Mouse (Mus musculus) embryonic fibroblast, embryonic 13.5 days (primary cell): ENCODE measurements around the gene Zfp704. TPM values are rescaled to one million over a fixed set of nuclear protein-coding genes. Genes with fewer than 3 reads are reported as not detected.

Experiments
- H3K27ac ChIP-seq: 2 replicates; pipeline ENCODE4 v1.5.1; 2012; ENCODE audit warnings: low read length, control low read depth, inconsistent platforms; ENCODE audit not compliant: insufficient read depth
- H3K4me1 ChIP-seq: 2 replicates; pipeline ENCODE4 v1.6.1; 2011; ENCODE audit warnings: low read length; ENCODE audit not compliant: control insufficient read depth, insufficient read depth
- H3K4me3 ChIP-seq: 2 replicates; pipeline ENCODE4 v1.5.1; 2011; ENCODE audit warnings: mild to moderate bottlenecking, control low read depth, low read length; ENCODE audit not compliant: insufficient read depth
- CTCF ChIP-seq: IDR thresholded peaks from 2 replicates; pipeline ENCODE4 v1.5.1; 2011; ENCODE audit warnings: mild to moderate bottlenecking, control low read depth, low read length, moderate library complexity, borderline replicate concordance; ENCODE audit not compliant: insufficient read depth
- POLR2A ChIP-seq: IDR thresholded peaks from 2 replicates; pipeline ENCODE4 v1.6.1; 2011; ENCODE audit warnings: low read depth, mild to moderate bottlenecking, control low read depth, low read length, moderate library complexity
- polyA plus RNA-seq: library from polyadenylated mRNA; stranded (reverse); fragments of >200 nt; gene quantifications from 2 replicates; pipeline ENCODE4 v1.2.4, GENCODE M21; 2011; ENCODE audit warnings: low read depth; ENCODE audit not compliant: missing spikeins, insufficient read length

Zfp704 gene
- polyA plus RNA-seq = 7.3 and 8.2 TPM in 2 replicates

DNA sequence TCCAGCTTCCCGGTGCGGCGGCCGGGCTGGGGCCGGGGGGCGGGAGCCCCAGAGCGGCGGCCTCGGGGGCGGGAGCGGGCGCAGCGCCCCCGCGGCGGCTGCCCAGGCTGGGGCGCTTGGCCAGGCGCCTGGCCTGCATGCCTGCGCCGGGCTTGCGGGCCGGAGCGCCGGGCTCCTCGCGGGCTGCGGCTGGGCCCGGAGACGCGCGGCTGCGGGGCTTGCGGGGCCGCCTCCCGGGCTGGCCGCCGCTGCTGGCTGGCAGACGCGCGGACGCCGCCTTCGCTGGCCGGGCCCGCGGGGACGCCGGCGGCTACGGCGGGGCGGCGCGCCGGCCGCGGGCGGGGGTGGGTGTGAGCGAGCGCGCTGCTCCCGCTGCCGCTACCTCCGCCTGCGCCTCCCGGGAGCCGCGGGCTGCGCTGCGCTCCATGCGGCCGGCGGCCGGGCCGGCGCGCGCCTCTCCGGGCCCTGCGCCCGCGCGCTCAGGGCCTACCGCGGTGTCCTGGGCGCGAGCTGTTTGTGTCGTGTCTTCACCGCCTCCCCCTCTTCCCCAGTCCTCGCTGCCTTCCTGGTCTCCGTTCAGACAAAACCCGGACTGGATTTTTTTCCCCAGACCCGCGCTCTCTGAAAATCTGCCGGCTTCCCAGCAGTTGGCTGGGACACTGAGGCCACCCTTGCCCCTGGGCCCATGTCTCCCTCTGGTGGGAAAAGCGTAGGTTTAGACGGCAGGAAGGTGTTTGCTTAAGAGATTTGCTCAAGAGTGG is at the start of gene Zfp704:
Gene Zfp704, minus strand, starts transcription at position 505 of the 761 bp plus-strand sequence.
- H3K27ac ChIP-seq = no peak within 1 kb of the TSS
- TF ChIP-seq CTCF (peak; percentile 71; the same call in 1 of the 2 replicates), POLR2A (peak; percentile 62)
- no peaks in the 10 kb centered on the region for H3K4me1 ChIP-seq
- H3K4me3 ChIP-seq = peak within 1 kb of the TSS; percentile 92

DNA sequence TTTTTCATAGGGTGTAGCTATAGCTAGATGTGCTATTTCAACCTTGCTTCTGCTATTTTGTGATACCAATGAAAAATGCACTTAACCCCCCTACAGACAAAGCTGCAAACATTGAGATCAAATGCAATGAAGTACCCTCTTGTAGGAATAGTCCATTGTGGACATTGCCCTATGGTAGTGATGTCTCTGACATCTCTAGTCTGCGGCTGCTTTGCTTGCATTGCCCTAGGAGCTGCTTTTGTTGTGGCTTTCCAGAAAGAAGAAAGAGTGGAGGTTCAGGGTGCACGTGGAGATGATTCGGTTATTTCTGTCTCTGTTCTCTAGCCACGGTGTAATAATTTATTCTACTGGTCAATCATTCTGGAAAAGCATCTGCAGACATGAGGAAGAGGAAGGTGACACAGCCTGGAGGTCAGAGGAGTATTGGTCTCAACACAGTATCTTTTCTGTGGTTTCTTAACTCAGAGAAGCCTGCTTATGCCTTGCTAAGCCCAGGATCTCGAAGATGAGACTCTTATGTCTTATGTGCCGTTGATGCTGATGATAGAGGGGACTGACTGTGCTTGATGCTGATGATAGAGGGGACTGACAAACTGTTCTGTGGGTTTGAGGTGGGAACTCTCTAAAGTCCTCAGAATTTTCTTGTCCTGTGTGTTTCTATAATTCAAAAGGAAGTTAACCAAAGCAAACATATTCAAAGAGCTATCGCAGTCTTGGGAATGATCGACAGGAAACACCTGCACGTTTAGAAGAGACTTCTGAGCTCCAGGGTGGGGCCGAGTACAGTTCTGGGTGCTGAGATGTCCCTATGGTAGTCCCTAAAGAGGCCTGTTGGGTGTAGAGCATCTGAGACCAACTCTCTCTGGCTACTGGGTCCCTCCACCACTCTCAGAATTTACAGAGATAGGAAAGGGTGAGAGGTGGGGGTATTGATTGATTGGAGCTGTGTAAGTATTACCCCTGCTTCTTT is 23.4 kb upstream of the Zfp704 start:
- H3K4me1 ChIP-seq = no peaks in the 10 kb centered on the region
- no peak overlapping the region for H3K27ac ChIP-seq
- TF ChIP-seq POLR2A = no peak
- H3K4me3 ChIP-seq = no peak overlapping the region

- no peak for TF ChIP-seq CTCF
- TF ChIP-seq POLR2A = no peak
These were observed 20.1 kb upstream of the Zfp704 start for GRCm38 (mm10) chr3:9629951-9630350.

GRCm38 (mm10) chr3:9628041-9628440 is 18.2 kb upstream of the Zfp704 start:
- Histone ChIP-seq H3K27ac (no peak overlapping the region), H3K4me1 (no peaks in the 10 kb centered on the region), H3K4me3 (no peak overlapping the region)
- TF ChIP-seq POLR2A (no peak), CTCF (no peak)

More at GRCm38 (mm10) chr3:9629951-9630350, 20.1 kb upstream of the Zfp704 start:
- Histone ChIP-seq H3K4me1 (no peaks in the 10 kb centered on the region), H3K27ac (no peak overlapping the region), H3K4me3 (no peak overlapping the region)

GRCm38 (mm10) chr3:9626149-9626548 is 16.3 kb upstream of the Zfp704 start:
- Histone ChIP-seq H3K27ac (no peak overlapping the region), H3K4me1 (no peaks in the 10 kb centered on the region), H3K4me3 (no peak overlapping the region)
- TF ChIP-seq POLR2A (no peak), CTCF (no peak)

GRCm38 (mm10) chr3:9620611-9621010 is 10.7 kb upstream of the Zfp704 start:
- TF ChIP-seq CTCF (no peak), POLR2A (no peak)
- H3K4me3 ChIP-seq = no peak overlapping the region
- H3K27ac ChIP-seq = no peak overlapping the region
- no peaks in the 10 kb centered on the region for H3K4me1 ChIP-seq

DNA sequence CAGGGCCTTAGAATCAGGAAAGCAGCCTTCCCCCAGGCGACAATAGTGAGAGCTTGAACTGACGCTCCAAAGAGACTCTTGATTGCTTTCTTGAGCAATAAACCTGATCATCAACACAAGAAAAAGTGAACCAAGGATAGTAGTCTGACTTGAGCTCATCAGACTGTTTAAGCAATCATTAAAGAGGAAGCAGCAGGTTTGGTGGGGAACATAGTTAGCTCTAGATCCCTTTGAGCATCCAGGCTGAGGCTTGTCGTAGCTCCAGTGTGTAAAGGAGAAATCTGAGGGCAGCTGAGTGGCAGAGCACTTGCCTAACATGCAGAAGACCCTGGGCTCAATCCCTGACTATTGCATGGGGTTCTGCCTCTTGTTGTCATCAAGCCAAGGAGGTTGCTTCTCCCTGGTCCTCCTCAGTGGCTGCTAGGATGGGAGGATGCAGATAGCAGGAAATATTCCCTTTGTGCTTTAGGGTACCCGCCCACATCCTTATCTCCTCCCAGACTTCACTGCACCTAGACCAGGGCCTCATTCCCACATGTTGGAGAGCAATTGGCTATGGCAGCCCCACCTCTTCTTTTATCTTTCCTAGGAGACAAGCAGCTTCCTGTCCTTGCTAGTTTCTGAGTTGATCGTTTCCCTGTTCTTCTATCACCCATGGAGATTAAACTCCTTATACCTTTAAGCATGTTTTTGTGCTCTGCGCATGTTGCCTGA is 9.8 kb upstream of the Zfp704 start:
- Histone ChIP-seq H3K4me1 (no peaks in the 10 kb centered on the region), H3K4me3 (no peak overlapping the region), H3K27ac (no peak overlapping the region)
- no peak for TF ChIP-seq CTCF
- TF ChIP-seq POLR2A = no peak

DNA sequence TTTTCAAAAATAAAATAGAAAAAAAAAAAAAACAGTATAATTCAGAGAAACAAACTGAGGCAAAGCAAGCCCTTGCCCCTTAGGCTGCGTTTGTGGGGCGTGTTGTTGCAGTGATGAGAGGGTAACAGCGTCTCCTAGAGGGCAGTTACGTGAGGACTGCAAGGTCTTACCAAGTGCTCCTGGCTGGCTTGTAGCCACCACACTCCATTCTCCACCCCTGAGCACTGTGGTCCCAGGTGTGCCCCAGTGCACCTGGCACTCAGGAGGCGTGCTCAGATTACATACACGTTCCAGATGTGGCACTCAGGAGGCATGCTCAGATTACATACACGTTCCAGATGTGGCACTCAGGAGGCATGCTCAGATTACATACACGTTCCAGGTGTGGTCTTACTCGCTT is 7.2 kb upstream of the Zfp704 start:
- Histone ChIP-seq H3K4me1 (no peaks in the 10 kb centered on the region), H3K4me3 (no peak overlapping the region), H3K27ac (no peak overlapping the region)
- no peak for TF ChIP-seq CTCF
- no peak for TF ChIP-seq POLR2A

DNA sequence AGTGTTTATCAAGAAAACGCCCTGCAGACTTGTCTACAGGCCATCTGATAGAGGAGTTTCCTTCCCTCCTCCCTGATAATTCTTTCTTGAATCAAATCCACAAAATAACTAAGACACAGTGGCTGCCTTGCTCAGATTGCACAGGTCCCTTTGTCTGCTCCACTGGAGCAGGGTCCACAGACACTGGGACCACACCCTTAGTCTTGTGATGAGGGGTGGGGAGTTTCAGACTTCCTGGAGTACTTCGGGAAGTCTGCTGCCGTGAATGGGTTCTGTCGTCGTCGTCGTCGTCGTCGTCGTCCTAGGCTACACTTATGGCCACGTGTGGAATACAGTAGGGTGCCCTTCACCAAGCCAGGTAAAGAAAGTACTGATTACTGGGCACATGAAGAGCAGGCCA is 4.8 kb upstream of the Zfp704 start:
- no peak overlapping the region for H3K4me3 ChIP-seq
- TF ChIP-seq CTCF (no peak), POLR2A (no peak)
- no peak overlapping the region for H3K27ac ChIP-seq
- H3K4me1 ChIP-seq = no peaks in the 10 kb centered on the region

DNA sequence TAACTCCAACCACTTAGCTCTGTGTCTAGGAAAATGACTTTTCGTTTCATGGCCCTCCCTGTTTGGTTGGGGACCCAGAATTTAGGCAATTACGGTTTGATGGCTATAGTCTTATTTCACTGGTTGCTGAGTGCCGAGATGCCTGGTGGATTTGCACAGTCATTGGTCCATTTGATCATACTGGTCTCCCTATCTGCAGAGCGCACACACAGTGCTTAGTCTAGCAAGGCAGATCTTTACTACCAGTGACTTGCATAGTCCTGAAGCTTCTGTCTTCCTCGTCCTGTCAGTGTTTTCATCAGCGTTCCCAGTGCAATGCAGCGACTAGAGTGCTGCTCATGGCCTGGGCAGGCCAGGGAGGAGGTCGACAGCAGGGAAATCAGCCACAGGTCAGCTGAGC is 4.1 kb upstream of the Zfp704 start:
- TF ChIP-seq CTCF (no peak), POLR2A (no peak)
- Histone ChIP-seq H3K4me3 (no peak overlapping the region), H3K4me1 (no peaks in the 10 kb centered on the region), H3K27ac (no peak overlapping the region)
